Mouse (Mus musculus) ovary, adult 18-20 months (tissue): Measurements from ENCODE around the gene Raver1.

Experiments
- DNase-seq: peaks from one replicate; pipeline ENCODE4 v3.0.0; 2022; ENCODE audit warnings: low spot score, mixed read lengths

The Raver1 gene

GRCm38 (mm10) chr9:21091707-21092320 is at the start of gene Raver1, which contains the start of gene Gm38431:
Gene Raver1 (minus strand): TSS chr9:21092008.
Gene Gm38431 (minus strand): TSS chr9:21091997.
- peak; percentile 98 for DNase-seq

- no peak for DNase-seq
Measured at GRCm38 (mm10) chr9:21138386-21138785, 46.6 kb upstream of the Raver1 start.

GRCm38 (mm10) chr9:21137229-21137628 is 45.4 kb upstream of the Raver1 start:
- no peak for DNase-seq

GRCm38 (mm10) chr9:21136401-21136800 is 44.6 kb upstream of the Raver1 start:
- no peak for DNase-seq

DNA sequence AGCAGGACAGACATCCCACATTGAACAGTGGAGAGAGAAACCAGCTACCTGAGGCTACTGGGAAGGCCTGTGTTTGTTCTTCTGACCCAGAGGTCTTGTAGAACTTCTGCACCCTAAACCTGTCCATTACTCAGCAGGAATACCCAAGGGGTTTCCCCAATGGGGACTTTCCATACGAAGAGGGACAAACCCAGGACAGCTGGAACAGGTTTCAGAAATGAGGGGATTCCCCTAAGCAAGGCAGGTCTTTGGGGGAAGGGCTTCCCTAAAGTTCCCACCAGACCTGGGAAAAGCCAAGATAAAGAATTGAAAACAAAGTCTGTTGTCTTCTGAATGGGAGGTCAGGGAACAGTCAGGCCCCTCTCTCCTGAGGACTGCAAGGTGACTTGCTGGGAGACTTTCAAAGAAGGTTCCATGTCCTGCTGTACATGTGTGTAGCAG is 44.2 kb upstream of the Raver1 start:
- DNase-seq: no peak

GRCm38 (mm10) chr9:21135329-21135890 is 43.6 kb upstream of the Raver1 start:
- DNase-seq: no peak

DNA sequence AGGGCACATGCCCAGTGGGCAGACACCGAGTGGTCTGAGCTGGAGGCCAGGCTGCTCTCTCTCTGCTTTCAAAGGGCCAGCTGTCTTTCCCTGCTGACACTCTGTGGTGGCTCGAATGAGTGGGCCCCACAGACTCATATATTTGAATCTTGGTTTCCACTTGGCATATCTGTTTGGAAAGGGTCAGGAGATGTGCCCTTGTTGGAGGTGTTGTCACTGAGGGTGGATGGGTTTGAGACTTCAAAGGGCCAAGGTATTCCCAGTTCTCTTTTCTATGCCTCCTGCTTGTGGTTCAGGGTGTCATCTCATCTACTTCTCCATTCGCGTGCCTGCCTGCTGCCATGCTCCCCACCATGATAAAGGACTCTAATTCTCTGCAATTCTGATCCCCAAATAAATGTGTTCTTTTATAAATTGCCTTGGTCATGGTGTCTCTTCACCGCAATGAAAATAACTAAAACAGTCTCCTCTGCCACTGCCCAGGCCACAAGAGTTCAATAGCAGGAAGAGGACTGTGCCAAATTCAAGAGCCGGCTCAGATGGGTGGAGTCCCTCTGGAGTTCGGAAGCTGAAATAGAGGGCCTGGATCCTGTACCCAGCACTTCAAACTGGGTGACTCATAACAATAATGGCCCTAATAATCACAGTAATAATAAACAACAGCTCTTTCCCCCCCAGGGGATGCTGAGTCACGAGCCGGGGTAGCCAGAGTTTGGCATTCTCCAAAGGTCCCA is 43.0 kb upstream of the Raver1 start:
- no peak for DNase-seq

DNA sequence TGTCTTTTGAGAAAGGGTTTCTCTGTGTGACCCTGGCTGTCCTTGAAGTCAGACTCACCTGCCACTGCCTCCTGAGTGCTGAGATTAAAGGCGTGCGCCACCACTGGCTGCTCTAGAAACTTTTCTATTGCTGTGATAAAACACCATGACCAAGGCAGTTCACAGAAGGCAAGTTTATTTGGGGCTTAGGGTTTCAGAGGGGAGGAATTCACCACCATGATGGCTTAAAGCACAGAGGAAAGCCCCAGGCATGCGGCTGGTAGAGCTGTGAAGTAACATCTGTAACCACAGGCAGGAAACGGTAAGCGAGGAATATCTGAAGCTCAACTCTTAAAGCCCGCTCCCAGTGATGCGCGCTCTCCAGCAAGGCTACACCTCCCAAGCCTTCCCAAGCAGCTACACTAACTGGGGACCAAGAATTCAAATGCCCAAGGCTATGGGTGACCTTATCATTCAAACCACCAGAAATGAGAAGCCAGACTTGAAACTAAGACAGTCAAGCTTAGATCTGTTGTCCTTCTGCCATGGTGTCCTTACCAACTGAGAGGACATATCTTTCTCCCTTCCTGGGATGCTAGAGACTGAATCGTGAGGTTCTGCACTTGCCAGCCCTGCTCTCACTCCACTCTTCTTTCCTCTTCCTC is 41.4 kb upstream of the Raver1 start:
- no peak for DNase-seq

DNA sequence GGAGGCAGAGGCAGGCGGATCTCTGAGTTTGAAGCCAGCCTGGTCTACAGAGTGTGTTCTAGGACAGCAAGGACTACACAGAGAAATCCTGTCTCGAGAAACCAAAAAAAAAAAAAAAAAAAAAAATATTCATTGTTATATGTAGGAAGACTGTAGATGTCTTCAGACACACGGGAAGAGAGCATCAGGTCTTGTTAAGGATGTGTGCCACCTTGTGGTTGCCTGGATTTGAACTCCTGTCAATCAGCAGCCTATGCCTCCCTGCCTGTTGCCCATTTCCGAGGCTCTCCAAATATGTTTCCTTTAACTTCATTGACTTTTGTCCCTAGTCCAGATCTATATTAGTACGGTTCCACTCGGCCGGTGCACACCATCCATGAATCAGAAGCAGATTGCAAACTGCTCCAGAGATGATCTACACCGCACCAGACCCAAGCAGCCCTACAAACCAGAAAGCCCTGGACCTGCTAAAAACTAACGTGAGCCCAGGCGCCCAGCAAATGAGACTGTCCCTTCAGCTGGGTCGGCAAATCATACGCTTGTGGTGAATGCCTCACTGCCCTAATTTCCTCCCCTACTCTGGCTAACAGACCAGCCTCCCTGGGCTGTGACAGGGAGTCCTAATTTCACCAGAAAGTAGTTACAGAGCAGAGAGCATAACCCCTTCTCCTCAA is 40.4 kb upstream of the Raver1 start:
- DNase-seq: no peak

- peak; percentile 95 for DNase-seq
Measured at GRCm38 (mm10) chr9:21131059-21131956, 39.5 kb upstream of the Raver1 start, which contains the start of gene Tyk2. Gene Tyk2 (minus strand): TSS chr9:21131243.

DNA sequence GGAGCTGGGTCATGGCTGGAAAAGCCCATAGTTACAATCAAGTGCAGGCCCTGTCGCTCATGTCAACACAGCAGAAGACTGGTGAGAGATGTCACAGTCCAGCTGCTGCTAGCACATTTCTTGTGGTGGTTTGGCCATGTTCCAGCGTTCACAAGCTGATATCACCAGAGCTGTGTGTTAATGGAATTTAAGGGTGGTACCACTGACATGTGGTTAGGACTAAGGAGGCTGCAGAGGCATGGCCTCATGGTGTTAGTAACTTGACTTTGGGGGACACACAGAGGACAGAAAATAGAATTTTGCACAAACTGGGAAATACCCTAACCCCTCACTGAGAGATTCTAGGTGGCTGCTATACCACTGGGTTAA is 34.4 kb upstream of the Raver1 start:
- no peak for DNase-seq

DNA sequence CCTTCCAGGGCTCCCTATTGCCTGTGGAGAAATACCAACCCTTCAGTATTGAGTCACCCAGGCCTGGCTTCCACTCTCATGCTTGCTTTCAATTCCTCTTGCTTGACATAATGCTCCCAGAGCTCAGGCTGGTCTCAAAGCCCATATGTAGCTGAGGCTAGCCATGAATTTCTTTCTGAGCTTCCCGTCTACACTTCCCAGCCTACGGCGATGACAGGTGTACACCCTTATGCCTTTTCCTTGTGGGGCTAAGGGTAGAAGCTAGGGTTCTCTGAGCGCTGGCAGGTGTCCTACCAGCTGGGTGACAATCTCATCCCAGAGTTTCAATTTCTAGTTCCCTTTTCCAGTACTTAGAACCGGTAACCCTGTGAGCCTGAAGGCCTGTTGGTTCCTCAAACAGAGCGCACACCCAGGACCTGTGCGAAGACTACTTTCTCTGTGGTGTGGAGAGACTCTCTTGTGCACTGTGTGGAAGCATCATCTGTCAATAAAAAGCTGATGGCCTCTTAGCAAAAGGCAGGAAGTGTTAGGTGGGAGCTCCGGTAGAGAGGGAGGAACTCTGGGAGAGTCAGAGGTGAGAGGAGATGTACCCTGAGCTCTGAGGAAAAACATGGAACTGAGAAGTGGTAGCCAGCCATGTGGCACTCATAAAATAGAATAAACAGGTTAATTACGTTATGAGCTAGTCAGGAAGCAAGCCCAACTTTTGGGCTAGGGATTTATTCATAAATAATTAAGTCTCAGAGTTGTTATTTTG is 33.9 kb upstream of the Raver1 start:
- DNase-seq: no peak

DNA sequence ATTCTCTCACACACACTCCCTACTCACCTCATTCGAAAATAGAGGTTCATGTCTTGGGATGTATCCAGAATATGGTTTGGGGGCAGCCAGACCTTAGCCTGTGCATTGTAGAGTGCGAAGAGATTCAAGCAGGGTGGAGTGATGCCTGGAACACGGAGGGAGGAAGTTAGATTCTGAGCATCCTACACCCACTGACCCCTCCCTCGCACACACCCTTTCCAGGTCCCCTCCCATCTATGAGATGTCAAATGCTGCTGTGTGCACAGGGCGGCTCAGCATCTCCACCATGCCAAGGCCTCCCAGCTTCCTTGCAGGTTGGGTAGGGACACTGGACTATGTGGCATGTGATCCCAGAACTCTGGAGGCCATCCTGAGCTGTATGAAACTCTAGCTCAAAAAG is 33.0 kb upstream of the Raver1 start:
- no peak for DNase-seq

GRCm38 (mm10) chr9:21121483-21121882 is 29.7 kb upstream of the Raver1 start:
- no peak for DNase-seq

DNA sequence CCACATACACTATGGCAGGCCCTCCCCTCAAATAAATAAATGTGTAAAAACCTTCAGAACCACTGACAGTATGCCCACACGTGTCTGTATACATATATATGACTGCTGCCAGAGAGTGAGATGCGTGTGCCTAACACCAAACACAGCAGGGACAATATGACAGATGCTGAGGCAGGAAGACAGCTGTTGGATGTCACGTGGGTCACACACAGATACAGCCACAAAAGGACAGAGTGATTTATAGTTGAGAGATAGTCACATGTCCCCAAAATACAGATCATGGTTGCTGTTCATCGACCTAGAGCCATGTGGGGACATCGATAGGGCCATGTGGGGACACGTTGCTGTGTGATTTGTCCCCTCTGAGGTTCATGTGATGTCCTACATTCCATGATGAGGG is 25.3 kb upstream of the Raver1 start:
- no peak for DNase-seq

DNA sequence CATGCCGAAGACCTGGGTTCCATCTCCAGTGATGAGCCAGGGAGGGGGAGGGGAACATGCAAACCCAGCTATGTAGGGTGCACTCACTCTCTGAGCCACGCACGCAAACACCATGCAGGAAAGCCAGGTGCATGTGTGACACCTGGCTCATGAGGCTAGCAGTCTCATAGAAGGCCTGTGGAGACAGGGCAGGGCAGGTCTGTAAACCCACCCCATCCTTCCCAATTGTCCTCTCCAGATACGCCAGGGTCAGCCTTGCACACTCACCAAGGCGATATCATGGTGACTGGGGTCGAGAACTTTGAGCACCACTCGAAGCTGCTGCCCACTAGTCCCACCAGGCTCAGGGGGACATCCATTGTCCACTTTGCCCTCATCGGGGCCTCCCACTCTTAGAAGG is 23.3 kb upstream of the Raver1 start:
- DNase-seq: no peak

DNA sequence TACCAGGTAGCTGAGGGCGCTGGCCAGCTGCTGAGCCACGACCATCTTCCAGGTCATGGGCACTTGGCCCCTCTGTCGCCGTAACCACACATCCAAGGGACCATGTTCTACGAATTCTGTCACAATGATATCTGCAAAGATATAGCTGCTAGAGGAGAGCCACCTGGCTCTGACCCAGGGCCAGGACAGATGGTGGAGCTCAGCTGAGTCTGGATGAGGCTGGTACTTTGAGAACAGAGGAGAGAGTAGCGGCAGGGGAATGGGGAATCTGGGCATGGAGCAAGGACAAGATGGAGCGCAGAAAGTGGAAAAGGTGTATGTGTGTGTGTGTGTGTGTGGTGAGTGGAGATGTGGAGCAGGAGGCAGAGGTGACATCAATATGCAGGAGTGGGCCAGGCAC is 22.4 kb upstream of the Raver1 start:
- no peak for DNase-seq

DNA sequence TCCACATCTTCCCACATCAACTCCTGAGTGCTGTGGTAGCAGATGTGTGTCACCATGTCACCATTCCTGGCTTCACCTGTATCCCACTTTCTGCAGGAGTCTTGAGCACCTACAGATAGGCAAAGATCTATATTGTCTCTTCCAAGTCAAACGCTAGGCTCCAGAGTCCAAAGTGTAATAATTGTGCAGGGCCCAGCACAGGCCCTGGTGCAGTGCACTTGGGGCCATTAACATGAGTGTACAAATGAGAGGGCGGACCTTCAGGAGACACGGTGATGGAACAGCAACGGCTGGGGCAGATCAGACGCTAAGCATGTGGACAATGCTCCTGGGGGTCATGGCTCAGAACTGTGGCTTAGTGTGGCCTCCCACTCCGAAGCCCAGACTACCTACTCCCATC is 21.9 kb upstream of the Raver1 start:
- DNase-seq: no peak

DNA sequence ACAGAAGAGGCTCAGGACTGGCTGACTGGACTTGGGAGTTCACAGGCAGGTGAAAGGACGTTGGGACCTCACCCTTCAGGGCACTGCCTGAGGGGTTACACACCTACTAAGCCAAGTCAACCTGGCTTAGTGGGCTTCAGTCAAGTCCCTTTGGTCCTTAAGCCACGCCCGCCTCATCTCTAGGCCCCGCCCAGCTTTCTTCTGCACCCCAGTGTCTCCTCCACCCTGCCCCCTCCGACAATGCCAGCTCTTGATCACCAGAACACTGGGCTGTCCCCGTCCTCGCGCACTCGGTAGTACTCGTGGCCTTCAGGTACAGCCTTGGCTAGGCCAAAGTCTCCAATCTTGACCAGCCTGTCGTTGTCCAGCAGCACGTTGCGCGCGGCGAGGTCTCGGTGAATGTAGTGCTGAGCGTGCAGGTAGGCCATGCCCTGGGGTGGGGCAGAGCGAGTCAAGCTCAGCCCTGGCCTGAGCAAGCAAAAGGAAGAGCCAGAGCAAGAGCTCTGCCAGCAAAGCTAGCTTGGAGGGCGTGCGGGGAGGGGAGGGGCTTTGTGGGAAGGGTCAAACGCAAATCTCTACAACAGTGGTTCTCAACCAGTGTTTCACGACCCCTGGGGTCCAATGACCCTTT is 15.9 kb upstream of the Raver1 start:
- no peak for DNase-seq
